Mouse (Mus musculus) stomach, embryonic 16.5 days (tissue): Measurements from ENCODE around the gene Arhgap27. TPM values are rescaled to one million over a fixed set of nuclear protein-coding genes. Genes with fewer than 3 reads are reported as not detected.

Experiments used
- ATAC-seq: fragments of 200-750 bp; cut with Nextera tagmentation; 2 replicates; pipeline ENCODE4 v1.8.0; 2017; ENCODE audit warnings: moderate number of reproducible peaks, moderate TSS enrichment; ENCODE audit not compliant: insufficient read depth, low FRiP score
- H3K27ac ChIP-seq: fragments of 300-500 bp; sonication (generic); 2 replicates; pipeline ENCODE4 v1.5.1; 2014; ENCODE audit warnings: low read length
- H3K27me3 ChIP-seq: fragments of 300-500 bp; sonication (generic); 2 replicates; pipeline ENCODE4 v1.6.1; 2014; ENCODE audit warnings: low read length, control low read depth, mixed read lengths; ENCODE audit not compliant: control insufficient read depth, insufficient read depth
- H3K36me3 ChIP-seq: fragments of 300-500 bp; sonication (generic); 2 replicates; pipeline ENCODE4 v1.6.1; 2014; ENCODE audit warnings: low read length; ENCODE audit not compliant: control insufficient read depth, insufficient read depth
- H3K4me1 ChIP-seq: fragments of 300-500 bp; sonication (generic); 2 replicates; pipeline ENCODE4 v1.6.1; 2014; ENCODE audit warnings: low read length, control low read depth, mixed read lengths; ENCODE audit not compliant: control insufficient read depth, insufficient read depth
- H3K4me2 ChIP-seq: fragments of 300-500 bp; sonication (generic); 2 replicates; pipeline ENCODE4 v1.6.1; 2014; ENCODE audit warnings: low read depth, low read length, mixed read lengths
- H3K4me3 ChIP-seq: fragments of 300-500 bp; sonication (generic); replicated peaks from 2 replicates; pipeline ENCODE4 v1.5.1; 2014; ENCODE audit warnings: mild to moderate bottlenecking, low read length
- H3K9ac ChIP-seq: fragments of 300-500 bp; sonication (generic); 2 replicates; pipeline ENCODE4 v1.6.1; 2014; ENCODE audit warnings: low read length
- H3K9me3 ChIP-seq: fragments of 300-500 bp; sonication (generic); replicated peaks from 2 replicates; pipeline ENCODE4 v1.6.1; 2016; ENCODE audit warnings: low read length, control low read depth; ENCODE audit not compliant: control insufficient read depth
- WGBS: fragments of 180-500 bp; shearing (Covaris S2); extraction: QIAGEN DNeasy Blood & Tissue Kit; methylation state at CpG from one replicate; pipeline ENCODE4 v1.1.7; 2014; 5-methylcytosine and 5-hydroxymethylcytosine counted together
- polyA plus RNA-seq: library from polyadenylated mRNA; unstranded; fragments of >200 nt; fragmentation: Nextera tagmentation; extraction: Ambion mirVana; gene quantifications from 2 replicates; pipeline ENCODE4 v1.2.1, GENCODE M21; 2015

Gene Arhgap27
- polyA plus RNA-seq, 1 experiment from 2014 or later: 19.1 TPM

GRCm38 (mm10) chr11:103344494-103345332 lies 18.8 kb downstream of the Arhgap27 start:
- H3K27me3 ChIP-seq: no peaks in the 10 kb centered on the region
- H3K4me1 ChIP-seq: peaks cover 28% of the 10 kb centered on the region
- 0 out of 2 replicates have a peak, but pooled peaks cover 4% of the 10 kb centered on the region for H3K9me3 ChIP-seq
- peak overlapping the region; percentile 96 for H3K27ac ChIP-seq
- H3K4me2 ChIP-seq: no peak overlapping the region
- H3K4me3 ChIP-seq: no peak overlapping the region
- peaks cover 1% of the 10 kb centered on the region; the same call in 1 of the 2 replicates for H3K36me3 ChIP-seq
- 0 out of 2 replicates have a peak overlapping the region, but pooled peaks have one; percentile 10 for H3K9ac ChIP-seq
- 65% methylated on average over 19 of the region's 19 CpGs for WGBS
- ATAC-seq: no peak

DNA sequence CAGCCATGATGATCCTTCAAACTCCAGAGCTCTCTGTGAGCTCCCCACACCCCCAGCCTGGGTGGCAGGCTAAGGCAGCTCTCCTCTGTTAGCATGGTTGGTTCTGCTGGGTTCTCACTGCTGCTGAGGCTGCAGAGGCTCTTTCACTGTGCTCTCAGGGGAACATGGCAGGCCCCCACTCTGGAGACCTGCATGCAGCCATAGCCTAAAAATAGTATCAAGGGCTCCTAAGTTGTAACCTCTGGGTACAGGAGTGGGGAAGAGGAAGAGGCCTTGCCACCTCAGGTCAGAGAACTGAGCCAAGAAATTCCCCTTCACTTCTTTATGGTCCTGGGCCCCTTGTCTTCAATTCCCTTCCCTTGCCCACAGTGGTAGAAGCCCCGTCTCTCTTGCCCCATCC lies 19.6 kb downstream of the Arhgap27 start:
- H3K9me3 ChIP-seq: no peaks in the 10 kb centered on the region
- no peak overlapping the region for H3K4me2 ChIP-seq
- H3K36me3 ChIP-seq: no peaks in the 10 kb centered on the region
- 80% methylated on average over 1 of the region's 1 CpGs for WGBS
- no peak for ATAC-seq
- no peak overlapping the region for H3K27ac ChIP-seq
- H3K9ac ChIP-seq: 0 out of 2 replicates have a peak overlapping the region, but pooled peaks have one; percentile 1
- peaks cover 31% of the 10 kb centered on the region for H3K4me1 ChIP-seq
- H3K4me3 ChIP-seq: no peak overlapping the region
- H3K27me3 ChIP-seq: no peaks in the 10 kb centered on the region

- H3K27ac ChIP-seq: no peak overlapping the region
- no peaks in the 10 kb centered on the region for H3K9me3 ChIP-seq
- H3K4me3 ChIP-seq: no peak overlapping the region
- no peaks in the 10 kb centered on the region for H3K27me3 ChIP-seq
- no peak for ATAC-seq
- H3K4me1 ChIP-seq: peaks cover 31% of the 10 kb centered on the region
- WGBS: 86% methylated on average over 6 of the region's 6 CpGs
- no peak overlapping the region for H3K4me2 ChIP-seq
- H3K36me3 ChIP-seq: no peaks in the 10 kb centered on the region
- no peak overlapping the region for H3K9ac ChIP-seq
Observed at GRCm38 (mm10) chr11:103343063-103343462, 20.4 kb downstream of the Arhgap27 start.

DNA sequence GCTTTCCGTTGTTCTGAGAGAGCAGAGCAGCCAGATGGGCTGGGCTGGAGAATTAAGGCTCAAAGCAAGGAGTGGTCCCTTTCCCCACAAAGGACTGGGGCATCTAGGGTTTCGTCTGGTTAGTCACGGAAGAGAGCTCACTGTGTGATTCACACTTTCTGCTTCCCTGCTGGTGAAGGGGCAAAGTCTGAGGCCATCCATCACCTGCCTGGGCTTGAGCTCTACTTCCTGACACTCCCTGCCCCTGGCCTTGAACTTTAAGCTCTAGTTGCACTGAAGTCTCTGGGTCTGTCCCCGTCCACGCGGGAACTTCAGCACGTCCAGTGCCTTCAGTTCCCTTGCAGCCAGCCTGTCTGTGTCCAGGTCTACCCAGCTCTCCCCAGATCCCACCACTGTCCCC lies 22.8 kb downstream of the Arhgap27 start:
- Histone ChIP-seq H3K27me3 (no peaks in the 10 kb centered on the region), H3K27ac (peak overlapping the region; percentile 91), H3K4me2 (peak overlapping the region; percentile 59), H3K36me3 (no peaks in the 10 kb centered on the region), H3K4me1 (peaks cover 18% of the 10 kb centered on the region), H3K9ac (peak overlapping the region; percentile 68; the same call in 1 of the 2 replicates), H3K9me3 (no peaks in the 10 kb centered on the region), H3K4me3 (peak overlapping the region; percentile 31; the same call in 1 of the 2 replicates)
- WGBS: 25% methylated on average over 7 of the region's 7 CpGs
- ATAC-seq: peak; percentile 77

DNA sequence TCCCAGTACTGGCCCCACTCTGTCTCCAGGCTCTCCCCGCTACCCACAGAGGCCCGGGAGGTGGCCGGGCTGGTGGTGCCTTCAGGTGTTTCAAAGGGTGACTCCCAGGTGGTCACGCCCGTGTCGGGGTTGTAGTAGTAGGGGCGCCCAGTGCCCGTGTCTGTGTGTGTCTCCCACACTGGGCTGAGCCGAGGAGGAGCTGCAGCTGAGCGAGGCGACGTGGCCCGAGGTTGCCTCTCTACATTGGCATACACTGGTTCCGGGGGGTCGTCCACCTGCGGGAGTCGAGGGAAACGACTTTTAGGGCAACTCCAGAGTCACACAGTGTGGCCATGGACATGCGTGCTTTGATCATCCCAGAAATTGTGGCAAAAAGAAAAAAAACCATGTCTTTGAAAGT lies 23.4 kb downstream of the Arhgap27 start:
- Histone ChIP-seq H3K9me3 (no peaks in the 10 kb centered on the region), H3K36me3 (no peaks in the 10 kb centered on the region), H3K27me3 (no peaks in the 10 kb centered on the region), H3K4me1 (peaks cover 16% of the 10 kb centered on the region), H3K4me3 (peak overlapping the region; percentile 31), H3K9ac (peak overlapping the region; percentile 68), H3K27ac (peak overlapping the region; percentile 91), H3K4me2 (peak overlapping the region; percentile 59)
- ATAC-seq: no peak
- 42% methylated on average over 19 of the region's 19 CpGs for WGBS

- H3K9me3 ChIP-seq: no peaks in the 10 kb centered on the region
- 41% methylated on average over 19 of the region's 19 CpGs for WGBS
- no peaks in the 10 kb centered on the region for H3K27me3 ChIP-seq
- peak overlapping the region; percentile 31 for H3K4me3 ChIP-seq
- H3K36me3 ChIP-seq: no peaks in the 10 kb centered on the region
- peak overlapping the region; percentile 59 for H3K4me2 ChIP-seq
- peak overlapping the region; percentile 68 for H3K9ac ChIP-seq
- peak overlapping the region; percentile 91 for H3K27ac ChIP-seq
- ATAC-seq: peak; percentile 73
- peaks cover 16% of the 10 kb centered on the region for H3K4me1 ChIP-seq
Observed at GRCm38 (mm10) chr11:103339414-103340119, 23.9 kb downstream of the Arhgap27 start.

- Histone ChIP-seq H3K9me3 (no peaks in the 10 kb centered on the region), H3K36me3 (no peaks in the 10 kb centered on the region), H3K27me3 (peaks cover 7% of the 10 kb centered on the region; the same call in 1 of the 2 replicates), H3K4me2 (no peak overlapping the region), H3K9ac (no peak overlapping the region), H3K4me1 (peaks cover 24% of the 10 kb centered on the region), H3K4me3 (no peak overlapping the region), H3K27ac (0 out of 2 replicates have a peak overlapping the region, but pooled peaks have one; percentile 61)
- no peak for ATAC-seq
- 93% methylated on average over 6 of the region's 6 CpGs for WGBS
Observed at GRCm38 (mm10) chr11:103338671-103339070, 24.8 kb downstream of the Arhgap27 start.

DNA sequence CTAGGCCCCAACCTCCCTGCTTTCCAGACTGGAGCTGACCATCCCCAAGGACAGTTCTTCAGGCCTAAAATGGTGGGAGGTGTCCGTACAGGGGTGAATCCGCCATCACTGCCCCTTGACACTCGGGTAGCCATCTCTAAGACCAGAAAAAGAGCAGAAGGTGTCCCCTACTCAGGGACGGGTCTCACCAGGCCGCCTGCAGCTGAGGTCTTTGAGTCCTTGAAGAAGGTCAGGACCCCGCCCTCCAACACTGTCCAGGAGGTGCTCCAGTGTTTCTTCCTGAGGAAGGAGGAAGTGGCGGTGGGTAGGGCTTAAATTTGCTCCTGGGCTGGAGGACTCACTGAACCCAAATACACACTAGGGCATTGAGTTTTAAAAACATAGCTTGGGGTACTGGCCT lies 25.4 kb downstream of the Arhgap27 start:
- H3K9me3 ChIP-seq: no peaks in the 10 kb centered on the region
- no peak overlapping the region for H3K9ac ChIP-seq
- no peaks in the 10 kb centered on the region for H3K36me3 ChIP-seq
- no peak overlapping the region for H3K4me2 ChIP-seq
- H3K4me1 ChIP-seq: peaks cover 28% of the 10 kb centered on the region
- ATAC-seq: no peak
- H3K27me3 ChIP-seq: peaks cover 12% of the 10 kb centered on the region; the same call in 1 of the 2 replicates
- H3K27ac ChIP-seq: peak overlapping the region; percentile 61; the same call in 1 of the 2 replicates
- H3K4me3 ChIP-seq: no peak overlapping the region
- 81% methylated on average over 7 of the region's 7 CpGs for WGBS

- peaks cover 14% of the 10 kb centered on the region; the same call in 1 of the 2 replicates for H3K27me3 ChIP-seq
- H3K27ac ChIP-seq: peak overlapping the region; percentile 59
Observed at GRCm38 (mm10) chr11:103337180-103337579, 26.3 kb downstream of the Arhgap27 start.

More at GRCm38 (mm10) chr11:103337180-103337579, 26.3 kb downstream of the Arhgap27 start:
- 75% methylated on average over 2 of the region's 2 CpGs for WGBS
- ATAC-seq: no peak
- Histone ChIP-seq H3K4me2 (no peak overlapping the region), H3K36me3 (no peaks in the 10 kb centered on the region), H3K9me3 (no peaks in the 10 kb centered on the region), H3K9ac (no peak overlapping the region), H3K4me1 (peaks cover 33% of the 10 kb centered on the region), H3K4me3 (no peak overlapping the region)
